Mouse (Mus musculus) intestine, postnatal 0 days (tissue): ENCODE data around the gene Slc35f6. TPM values are rescaled to one million over a fixed set of nuclear protein-coding genes. Genes with fewer than 3 reads are reported as not detected.

Source experiments
- ATAC-seq: fragments of 200-750 bp; cut with Nextera tagmentation; 2 replicates; pipeline ENCODE4 v1.8.0; 2017; ENCODE audit warnings: mild to moderate bottlenecking, moderate TSS enrichment, moderate library complexity
- H3K27ac ChIP-seq: fragments of 300-500 bp; sonication (generic); 2 replicates; pipeline ENCODE4 v1.5.1; 2014; ENCODE audit warnings: mild to moderate bottlenecking, low read depth, low read length, moderate library complexity
- H3K27me3 ChIP-seq: fragments of 300-500 bp; sonication (generic); replicated peaks from 2 replicates; pipeline ENCODE4 v1.6.1; 2014; ENCODE audit warnings: low read length, mixed read lengths; ENCODE audit not compliant: control insufficient read depth, insufficient read depth
- H3K36me3 ChIP-seq: fragments of 300-500 bp; sonication (generic); 2 replicates; pipeline ENCODE4 v1.6.1; 2014; ENCODE audit warnings: mild to moderate bottlenecking, moderate library complexity; ENCODE audit not compliant: control insufficient read depth, insufficient read depth
- H3K4me1 ChIP-seq: fragments of 300-500 bp; sonication (generic); replicated peaks from 2 replicates; pipeline ENCODE4 v1.6.1; 2014; ENCODE audit warnings: antibody characterized with exemption, low read length, mixed read lengths; ENCODE audit not compliant: control insufficient read depth, insufficient read depth
- H3K4me2 ChIP-seq: fragments of 300-500 bp; sonication (generic); replicated peaks from 2 replicates; pipeline ENCODE4 v1.6.1; 2014; ENCODE audit warnings: low read depth, mild to moderate bottlenecking, moderate library complexity
- H3K4me3 ChIP-seq: fragments of 300-500 bp; sonication (generic); 2 replicates; pipeline ENCODE4 v1.5.1; 2014; ENCODE audit warnings: low read depth, low read length
- H3K9ac ChIP-seq: fragments of 300-500 bp; sonication (generic); 2 replicates; pipeline ENCODE4 v1.6.1; 2014; ENCODE audit warnings: mild to moderate bottlenecking, low read depth, low read length
- H3K9me3 ChIP-seq: fragments of 300-500 bp; sonication (generic); 2 replicates; pipeline ENCODE4 v1.6.1; 2016; ENCODE audit warnings: mixed run types; ENCODE audit not compliant: control insufficient read depth
- CTCF ChIP-seq: sonication (generic); IDR thresholded peaks from 2 replicates; pipeline ENCODE4 v1.5.1; 2016; ENCODE audit warnings: low read depth, mild to moderate bottlenecking, control low read depth, antibody characterized with exemption, moderate library complexity
- WGBS: fragments of 180-500 bp; shearing (Covaris S2); extraction: QIAGEN DNeasy Blood & Tissue Kit; methylation state at CpG from one replicate; pipeline ENCODE4 v1.1.7; 2014; 5-methylcytosine and 5-hydroxymethylcytosine counted together
- polyA plus RNA-seq: library from polyadenylated mRNA; unstranded; fragments of >200 nt; fragmentation: Nextera tagmentation; extraction: Ambion mirVana; gene quantifications from 2 replicates; pipeline ENCODE4 v1.2.1, GENCODE M21; 2015

Slc35f6 gene
- polyA plus RNA-seq, 1 experiment from 2014 or later, result 71.6 TPM

- H3K4me3 ChIP-seq, result peak overlapping the region; percentile 34
- H3K27me3 ChIP-seq, result peaks cover 28% of the 10 kb centered on the region
- H3K9me3 ChIP-seq, result no peaks in the 10 kb centered on the region
- H3K36me3 ChIP-seq, result no peaks in the 10 kb centered on the region; the same call in 1 of the 2 replicates
- no peak for ATAC-seq
- H3K9ac ChIP-seq, result no peak overlapping the region
- peaks cover 4% of the 10 kb centered on the region; the same call in 1 of the 2 replicates for H3K4me1 ChIP-seq
- WGBS, result 16% methylated on average over 67 of the region's 69 CpGs
- TF ChIP-seq CTCF, result peak; percentile 27
- H3K4me2 ChIP-seq, result peak overlapping the region; percentile 54
- no peak overlapping the region for H3K27ac ChIP-seq
Measured at GRCm38 (mm10) chr5:30622177-30622840, 25.4 kb upstream of the Slc35f6 start.

GRCm38 (mm10) chr5:30622841-30623185 is 24.9 kb upstream of the Slc35f6 start:
- Histone ChIP-seq H3K9ac (no peak overlapping the region), H3K27me3 (peaks cover 28% of the 10 kb centered on the region), H3K27ac (no peak overlapping the region), H3K9me3 (no peaks in the 10 kb centered on the region), H3K36me3 (no peaks in the 10 kb centered on the region; the same call in 1 of the 2 replicates), H3K4me1 (peaks cover 4% of the 10 kb centered on the region; the same call in 1 of the 2 replicates), H3K4me3 (peak overlapping the region; percentile 34), H3K4me2 (peak overlapping the region; percentile 54)
- ATAC-seq, result no peak
- 10% methylated on average over 10 of the region's 10 CpGs for WGBS
- no peak for TF ChIP-seq CTCF

GRCm38 (mm10) chr5:30623380-30623779 is 24.4 kb upstream of the Slc35f6 start:
- Histone ChIP-seq H3K9me3 (no peaks in the 10 kb centered on the region), H3K4me2 (no peak overlapping the region)

GRCm38 (mm10) chr5:30624311-30624710 is 23.4 kb upstream of the Slc35f6 start:
- Histone ChIP-seq H3K27ac (no peak overlapping the region), H3K27me3 (peaks cover 28% of the 10 kb centered on the region), H3K9me3 (no peaks in the 10 kb centered on the region), H3K4me3 (no peak overlapping the region), H3K36me3 (no peaks in the 10 kb centered on the region; the same call in 1 of the 2 replicates), H3K4me1 (peaks cover 4% of the 10 kb centered on the region; the same call in 1 of the 2 replicates), H3K4me2 (no peak overlapping the region), H3K9ac (no peak overlapping the region)
- ATAC-seq, result no peak
- 61% methylated on average over 1 of the region's 1 CpGs for WGBS
- TF ChIP-seq CTCF, result no peak

More at GRCm38 (mm10) chr5:30623380-30623779, 24.4 kb upstream of the Slc35f6 start:
- Histone ChIP-seq H3K9ac (no peak overlapping the region), H3K4me3 (no peak overlapping the region), H3K27me3 (peaks cover 28% of the 10 kb centered on the region), H3K27ac (no peak overlapping the region), H3K36me3 (no peaks in the 10 kb centered on the region; the same call in 1 of the 2 replicates), H3K4me1 (peaks cover 4% of the 10 kb centered on the region; the same call in 1 of the 2 replicates)
- WGBS, result 89% methylated on average over 2 of the region's 2 CpGs
- no peak for TF ChIP-seq CTCF
- no peak for ATAC-seq

GRCm38 (mm10) chr5:30624908-30625307 is 22.8 kb upstream of the Slc35f6 start:
- WGBS, result 53% methylated on average over 4 of the region's 4 CpGs
- Histone ChIP-seq H3K9me3 (no peaks in the 10 kb centered on the region), H3K27me3 (peaks cover 28% of the 10 kb centered on the region), H3K27ac (no peak overlapping the region), H3K4me3 (no peak overlapping the region), H3K9ac (no peak overlapping the region), H3K36me3 (no peaks in the 10 kb centered on the region; the same call in 1 of the 2 replicates), H3K4me1 (peaks cover 4% of the 10 kb centered on the region; the same call in 1 of the 2 replicates), H3K4me2 (no peak overlapping the region)
- TF ChIP-seq CTCF, result no peak
- no peak for ATAC-seq

- Histone ChIP-seq H3K4me2 (no peak overlapping the region), H3K9me3 (no peaks in the 10 kb centered on the region), H3K9ac (no peak overlapping the region), H3K4me3 (no peak overlapping the region), H3K4me1 (peaks cover 4% of the 10 kb centered on the region; the same call in 1 of the 2 replicates), H3K27me3 (peaks cover 27% of the 10 kb centered on the region), H3K36me3 (no peaks in the 10 kb centered on the region; the same call in 1 of the 2 replicates), H3K27ac (no peak overlapping the region)
- TF ChIP-seq CTCF, result no peak
- ATAC-seq, result no peak
- 61% methylated on average over 3 of the region's 3 CpGs for WGBS
Measured at GRCm38 (mm10) chr5:30625379-30625778, 22.4 kb upstream of the Slc35f6 start.
